Mouse (Mus musculus) kidney, embryonic 16.5 days (tissue): ENCODE results near the gene Gm9887. TPM values are rescaled to one million over a fixed set of nuclear protein-coding genes. Genes with fewer than 3 reads are reported as not detected.

Source experiments
- ATAC-seq: fragments of 200-750 bp; cut with Nextera tagmentation; 2 replicates; pipeline ENCODE4 v1.8.0; 2017; ENCODE audit warnings: moderate TSS enrichment; ENCODE audit not compliant: low FRiP score, low TSS enrichment
- H3K27ac ChIP-seq: fragments of 300-500 bp; sonication (generic); 2 replicates; pipeline ENCODE4 v1.5.1; 2014; ENCODE audit warnings: low read length
- H3K27me3 ChIP-seq: fragments of 300-500 bp; sonication (generic); 2 replicates; pipeline ENCODE4 v1.6.1; 2014; ENCODE audit warnings: low read length, control low read depth, mixed read lengths; ENCODE audit not compliant: insufficient read depth
- H3K36me3 ChIP-seq: fragments of 300-500 bp; sonication (generic); 2 replicates; pipeline ENCODE4 v1.6.1; 2014; ENCODE audit warnings: low read length, control low read depth, mixed read lengths; ENCODE audit not compliant: insufficient read depth
- H3K4me1 ChIP-seq: fragments of 300-500 bp; sonication (generic); 2 replicates; pipeline ENCODE4 v1.6.1; 2014; ENCODE audit warnings: low read length, control low read depth, mixed read lengths; ENCODE audit not compliant: insufficient read depth
- H3K4me2 ChIP-seq: fragments of 300-500 bp; sonication (generic); replicated peaks from 2 replicates; pipeline ENCODE4 v1.6.1; 2014; ENCODE audit warnings: low read depth, low read length
- H3K4me3 ChIP-seq: fragments of 300-500 bp; sonication (generic); 2 replicates; pipeline ENCODE4 v1.5.1; 2014; ENCODE audit warnings: mild to moderate bottlenecking, low read length
- H3K9ac ChIP-seq: fragments of 300-500 bp; sonication (generic); replicated peaks from 2 replicates; pipeline ENCODE4 v1.6.1; 2014; ENCODE audit warnings: low read length
- H3K9me3 ChIP-seq: fragments of 300-500 bp; sonication (generic); 2 replicates; pipeline ENCODE4 v1.6.1; 2016; ENCODE audit warnings: low read length, control low read depth
- WGBS: fragments of 180-500 bp; shearing (Covaris S2); extraction: QIAGEN DNeasy Blood & Tissue Kit; methylation state at CpG from one replicate; pipeline ENCODE4 v1.1.7; 2014; 5-methylcytosine and 5-hydroxymethylcytosine counted together
- microRNA-seq: library from miRNA; unstranded; fragments of <30 nt; microRNA quantifications from one replicate; pipeline ENCODE4, GENCODE M21; 2016
- polyA plus RNA-seq: library from polyadenylated mRNA; unstranded; fragments of >200 nt; fragmentation: Nextera tagmentation; extraction: Ambion mirVana; gene quantifications from 2 replicates; pipeline ENCODE4 v1.2.1, GENCODE M21; 2015

The Gm9887 gene
- polyA plus RNA-seq, 1 experiment from 2014 or later, result 1.7 TPM

GRCm38 (mm10) chr12:69332147-69332546 lies 40.1 kb downstream of the Gm9887 start:
- peaks cover 50% of the 10 kb centered on the region for H3K36me3 ChIP-seq
- 90% methylated on average over 1 of the region's 1 CpGs for WGBS
- no peak for ATAC-seq
- no peak overlapping the region for H3K9ac ChIP-seq
- no peak overlapping the region for H3K4me2 ChIP-seq
- H3K9me3 ChIP-seq, result no peaks in the 10 kb centered on the region
- H3K27ac ChIP-seq, result no peak overlapping the region
- H3K27me3 ChIP-seq, result no peaks in the 10 kb centered on the region
- no peak overlapping the region for H3K4me3 ChIP-seq
- H3K4me1 ChIP-seq, result no peaks in the 10 kb centered on the region

- no peaks in the 10 kb centered on the region for H3K4me1 ChIP-seq
- 94% methylated on average over 3 of the region's 3 CpGs for WGBS
- peaks cover 50% of the 10 kb centered on the region for H3K36me3 ChIP-seq
Observed at GRCm38 (mm10) chr12:69331187-69331586, 41.1 kb downstream of the Gm9887 start.

More at GRCm38 (mm10) chr12:69331187-69331586, 41.1 kb downstream of the Gm9887 start:
- Histone ChIP-seq H3K4me3 (no peak overlapping the region), H3K27me3 (no peaks in the 10 kb centered on the region), H3K9ac (no peak overlapping the region), H3K27ac (no peak overlapping the region), H3K9me3 (no peaks in the 10 kb centered on the region), H3K4me2 (no peak overlapping the region)
- no peak for ATAC-seq

Small RNA genes lying within 50 kb of the gene (microRNA-seq; reads per million reads assigned to microRNA genes)
- not detected for gene Gm47299
- not detected for gene Gm47305

Other genes with a start within 250 kb of the Gm9887 start
- 1,392 and 1,476 TPM in 2 replicates for gene Rps29, start 213.3 kb downstream of the Gm9887 start, polyA plus RNA-seq
- gene Lrr1, start 203.6 kb downstream of the Gm9887 start, polyA plus RNA-seq, result 21.1 and 24.1 TPM in 2 replicates
- gene Rpl36al, start 188.4 kb downstream of the Gm9887 start, polyA plus RNA-seq, result 471 and 512 TPM in 2 replicates
- 46.3 and 47.0 TPM in 2 replicates for gene Mgat2, start 188.3 kb downstream of the Gm9887 start, polyA plus RNA-seq
- gene Gm49383, start 175.4 kb downstream of the Gm9887 start, polyA plus RNA-seq, result 32.6 and 34.2 TPM in 2 replicates
- 8.8 and 10.5 TPM in 2 replicates for gene Dnaaf2, start 174.0 kb downstream of the Gm9887 start, polyA plus RNA-seq
- gene Gm49384, start 168.2 kb downstream of the Gm9887 start, polyA plus RNA-seq, result 26.8 and 28.7 TPM in 2 replicates
- 26.2 and 26.4 TPM in 2 replicates for gene Pole2, start 144.3 kb downstream of the Gm9887 start, polyA plus RNA-seq
- gene Klhdc1, start 131.3 kb downstream of the Gm9887 start, polyA plus RNA-seq, result 5.9 and 9.9 TPM in 2 replicates
- gene Klhdc2, start 75.8 kb downstream of the Gm9887 start, polyA plus RNA-seq, result 139 and 142 TPM in 2 replicates
- 80.3 and 92.7 TPM in 2 replicates for gene Nemf, start 15.3 kb downstream of the Gm9887 start, polyA plus RNA-seq
- 34.6 and 34.9 TPM in 2 replicates for gene Arf6, start 308 bp downstream of the Gm9887 start, polyA plus RNA-seq
- 21.2 and 25.7 TPM in 2 replicates for gene Vcpkmt, start 210.6 kb upstream of the Gm9887 start, polyA plus RNA-seq